ENCODE assay signal across 43 mouse cellular contexts in genomic region chrX:135738730-135739520, GRCm38 (mm10). TPM values are rescaled to one million over a fixed set of nuclear protein-coding genes. Genes with fewer than 3 reads are reported as not detected.
DNase-seq lines count a peak whose midpoint lies in the region; ATAC-seq and TF ChIP-seq lines count a peak whose summit lies in the region.
"Had no signal": no experiment of that assay in that cellular context is flagged by ENCODE, and none has a peak within 500 bp of the region (broad histone marks: within the 10 kb centered on the region; RNA-seq: fewer than 3 reads in every experiment).

No protein-coding gene starts in this region.

- no peak for TF ChIP-seq RAD21 in MEL (IDR thresholded peaks at IDR 0.05; ENCODE audit: low read depth, low read length)

- no peak for TF ChIP-seq EP300 in liver, postnatal 0 days (IDR thresholded peaks at IDR 0.05; ENCODE audit: low read depth)
- TF ChIP-seq EP300 in MEL (IDR thresholded peaks at IDR 0.05; ENCODE audit: low read depth in 1 of 2, low read length in 2 of 2): no peak

- H3K9me3 ChIP-seq in liver, postnatal 0 days (ENCODE audit: low read length): no peaks in the 10 kb centered on the region
- no peaks in the 10 kb centered on the region for H3K9me3 ChIP-seq in MEL (replicated peaks; ENCODE audit: insufficient read depth, low read length)
- H3K9me3 ChIP-seq: hindbrain, embryonic 10.5 days; hindbrain, embryonic 15.5 days; limb, embryonic 12.5 days; neural tube, embryonic 12.5 days; stomach, embryonic 15.5 days had no signal

- no peak overlapping the region for H3K9ac ChIP-seq in liver, adult 2 months (ENCODE audit: low read depth, low read length)
- no peak overlapping the region for H3K9ac ChIP-seq in liver, postnatal 0 days (replicated peaks)
- no peak overlapping the region for H3K9ac ChIP-seq in MEL (ENCODE audit: control insufficient read depth, low read depth, low read length, poor library complexity, severe bottlenecking)
- H3K9ac ChIP-seq: hindbrain, embryonic 15.5 days; limb, embryonic 12.5 days; neural tube, embryonic 12.5 days; stomach, embryonic 15.5 days had no signal

- H3K27me3 ChIP-seq in liver, adult 2 months (ENCODE audit: control insufficient read depth, insufficient read depth, low read length): no peaks in the 10 kb centered on the region
- H3K27me3 ChIP-seq in liver, postnatal 0 days (ENCODE audit: insufficient read depth, low read length): no peaks in the 10 kb centered on the region; the same call in 1 of the 2 replicates
- H3K27me3 ChIP-seq in MEL (ENCODE audit: control insufficient read depth in 1 of 2, insufficient read depth in 2 of 2, low read length in 2 of 2): peaks cover 0 to 1% of the 10 kb centered on the region in 2 experiments; a peak in 2 of 4 replicates
- H3K27me3 ChIP-seq: neural tube, embryonic 12.5 days; stomach, embryonic 15.5 days had no signal

- no peaks in the 10 kb centered on the region for H3K36me3 ChIP-seq in liver, adult 2 months (ENCODE audit: control insufficient read depth, insufficient read depth, low read length)
- no peaks in the 10 kb centered on the region for H3K36me3 ChIP-seq in liver, postnatal 0 days (replicated peaks; ENCODE audit: insufficient read depth, low read length)
- H3K36me3 ChIP-seq in MEL (ENCODE audit: control insufficient read depth in 1 of 2, insufficient read depth in 2 of 2, low read length in 2 of 2): peaks cover 0 to 11% of the 10 kb centered on the region in 2 experiments; a peak in 2 of 4 replicates
- H3K36me3 ChIP-seq: hindbrain, embryonic 10.5 days; hindbrain, embryonic 15.5 days; limb, embryonic 12.5 days; neural tube, embryonic 12.5 days; stomach, embryonic 15.5 days had no signal

- no peak overlapping the region for H3K27ac ChIP-seq in liver, adult 2 months (replicated peaks; ENCODE audit: insufficient read depth, low read depth, low read length)
- H3K27ac ChIP-seq in liver, postnatal 0 days (ENCODE audit: low read depth): no peak overlapping the region
- H3K27ac ChIP-seq in MEL (ENCODE audit: control insufficient read depth, low read depth, low read length): no peak overlapping the region
- H3K27ac ChIP-seq: hindbrain, embryonic 10.5 days; hindbrain, embryonic 15.5 days; kidney, postnatal 0 days; limb, embryonic 12.5 days; neural tube, embryonic 12.5 days; stomach, embryonic 15.5 days had no signal

- peak; percentile 77 for DNase-seq in liver, adult 2 months (ENCODE audit: extremely low read depth, low read depth, low spot score)
- DNase-seq in liver, postnatal 0 days: no peak
- peak; percentile 24 for DNase-seq in A20 (ENCODE audit: low read depth, low spot score)
- DNase-seq in MEL (ENCODE audit: low read depth, low spot score): no peak
- no peak for DNase-seq in adrenal gland, adult (ENCODE audit: inconsistent age in 2 of 2, low spot score in 1 of 2)
- DNase-seq in adrenal gland, postnatal 10 days: no peak
- DNase-seq: adrenal gland, postnatal 36 days; cerebellum, adult 2 months; cerebellum, postnatal 14 days; gastrocnemius, postnatal 10 days; heart, postnatal 14 days; kidney, adult 18-20 months; layer of hippocampus, adult 9-11 months; right cerebral cortex, postnatal 4 days; thymus, postnatal 14 days had no signal

- no peaks in the 10 kb centered on the region for H3K79me2 ChIP-seq in liver, adult 2 months (ENCODE audit: control insufficient read depth, insufficient read depth, low read length)
- H3K79me2 ChIP-seq in MEL (ENCODE audit: control insufficient read depth, insufficient read depth, low read length, poor library complexity): peaks cover 9% of the 10 kb centered on the region

- no peak overlapping the region for H3K4me2 ChIP-seq in liver, postnatal 0 days (ENCODE audit: low read depth, low read length)
- H3K4me2 ChIP-seq: hindbrain, embryonic 15.5 days; limb, embryonic 12.5 days; liver, embryonic 11.5 days; midbrain, embryonic 11.5 days; neural tube, embryonic 12.5 days; stomach, embryonic 15.5 days had no signal

- TF ChIP-seq CTCF in liver, adult 2 months (IDR thresholded peaks at IDR 0.05; ENCODE audit: low read depth, low read length): no peak
- no peak for TF ChIP-seq CTCF in liver, postnatal 0 days (IDR thresholded peaks at IDR 0.05; ENCODE audit: low read depth)
- TF ChIP-seq CTCF in MEL (IDR thresholded peaks at IDR 0.05 in 2 of 3, conservative IDR thresholded peaks at IDR 0.05 in 1 of 3; ENCODE audit: control insufficient read depth in 1 of 3, insufficient read depth in 1 of 3, low read depth in 2 of 3, low read length in 3 of 3, poor library complexity in 1 of 3, severe bottlenecking in 1 of 3): no peak

- H3K4me3 ChIP-seq in liver, adult 2 months (ENCODE audit: insufficient read depth, low read depth, low read length): no peak overlapping the region
- no peak overlapping the region for H3K4me3 ChIP-seq in liver, postnatal 0 days (ENCODE audit: low read depth, low read length)
- no peak overlapping the region for H3K4me3 ChIP-seq in MEL (ENCODE audit: control insufficient read depth in 1 of 2, insufficient read depth in 1 of 2, low read depth in 2 of 2, low read length in 2 of 2)
- H3K4me3 ChIP-seq: erythroblast, embryonic 14.5 days; hindbrain, embryonic 10.5 days; hindbrain, embryonic 15.5 days; limb, embryonic 12.5 days; myocyte; neural tube, embryonic 12.5 days; stomach, embryonic 15.5 days had no signal

- 59% methylated on average over 2 of the region's 2 CpGs for WGBS in liver, adult 2 months
- WGBS in liver, postnatal 0 days (ENCODE audit: insufficient replicate concordance): 59% methylated on average over 2 of the region's 2 CpGs

- H3K4me1 ChIP-seq in liver, adult 2 months (ENCODE audit: control insufficient read depth, insufficient read depth, low read length): peaks cover 5% of the 10 kb centered on the region
- H3K4me1 ChIP-seq in liver, postnatal 0 days (ENCODE audit: insufficient read depth): peaks cover 4% of the 10 kb centered on the region; the same call in 1 of the 2 replicates
- 0 out of 4 replicates have a peak, but pooled peaks cover 0 to 4% of the 10 kb centered on the region in 2 experiments for H3K4me1 ChIP-seq in MEL (ENCODE audit: control insufficient read depth in 1 of 2, insufficient read depth in 2 of 2, low read length in 2 of 2)
- H3K4me1 ChIP-seq: limb, embryonic 12.5 days; neural tube, embryonic 12.5 days; stomach, embryonic 15.5 days had no signal

- no peak for ATAC-seq in liver, postnatal 0 days
- ATAC-seq in neutrophil, adult 5-6 weeks (ENCODE audit: extremely low read depth, insufficient number of reproducible peaks, low FRiP score, poor library complexity, severe bottlenecking): peak; percentile 59
- ATAC-seq: forebrain, embryonic 16.5 days; midbrain, embryonic 16.5 days had no signal

- no peak for TF ChIP-seq POLR2A in liver, adult 2 months (IDR thresholded peaks at IDR 0.05; ENCODE audit: extremely low read depth, insufficient read depth, low read length)
- no peak for TF ChIP-seq POLR2A in MEL (IDR thresholded peaks at IDR 0.05; ENCODE audit: control insufficient read depth in 1 of 2, insufficient read depth in 1 of 2, low read depth in 1 of 2, low read length in 2 of 2, poor library complexity in 1 of 2)

TF ChIP-seq in MEL, 35 proteins besides CTCF, POLR2A, EP300 and RAD21:
- TF ChIP-seq MYC (IDR thresholded peaks at IDR 0.05; ENCODE audit: low read depth, low read length): no peak
- TF ChIP-seq TBP (IDR thresholded peaks at IDR 0.05; ENCODE audit: low read depth, low read length): 0 out of 2 replicates have a peak, but pooled peaks have one; percentile 22

RNA-seq across cellular contexts. Expression of gene Armcx5, which starts 3.6 kb away (rescaled TPM):
- total RNA-seq in liver, adult 2 months (2014; rRNA removed): 2.4 and 3.4 TPM in 2 replicates
- polyA plus RNA-seq in liver, adult 2 months (2012; rRNA removed): 0.32 and 0.37 TPM in 2 replicates
- 2.6 and 2.8 TPM in 2 replicates for polyA plus RNA-seq in liver, postnatal 0 days (2015; fragmentation: Nextera tagmentation; extraction: Ambion mirVana)
- total RNA-seq in MEL (2012; rRNA removed): 8.4 and 8.6 TPM in 2 replicates
- 1 to 10 TPM in 1 of 2 experiments, not detected in 1; 8.6 TPM for polyA plus RNA-seq in MEL (2012; ENCODE audit: insufficient read depth in 1 of 2, insufficient read length in 2 of 2, low read depth in 1 of 2, low replicate concordance in 2 of 2, missing spikeins in 1 of 2)
- 28.2 and 29.0 TPM in 2 replicates for total RNA-seq in neutrophil, adult 5-6 weeks (2017)
- total RNA-seq in adrenal gland, postnatal 10 days (2021): 10 to 100 TPM in 1 of 2 experiments, 1 to 10 TPM in 1; 9.0 to 13.9 TPM

RNA-seq across cellular contexts. Expression of gene Gprasp1, which starts 3.6 kb away (rescaled TPM):
- total RNA-seq in liver, adult 2 months (2014; rRNA removed): 8.8 and 9.5 TPM in 2 replicates
- polyA plus RNA-seq in liver, adult 2 months (2012; rRNA removed): 4.9 and 5.8 TPM in 2 replicates
- 3.2 and 4.1 TPM in 2 replicates for polyA plus RNA-seq in liver, postnatal 0 days (2015; fragmentation: Nextera tagmentation; extraction: Ambion mirVana)
- total RNA-seq in MEL (2012; rRNA removed): 13.3 and 13.8 TPM in 2 replicates
- polyA plus RNA-seq in MEL (2012; ENCODE audit: insufficient read depth in 1 of 2, insufficient read length in 2 of 2, low read depth in 1 of 2, low replicate concordance in 2 of 2, missing spikeins in 1 of 2): 10 to 100 TPM in 1 of 2 experiments, not detected in 1; 25.0 TPM
- 42.1 and 46.6 TPM in 2 replicates for total RNA-seq in neutrophil, adult 5-6 weeks (2017)
- total RNA-seq in adrenal gland, postnatal 10 days (2021): 10 to 100 TPM; 42.7 to 57.9 TPM

RNA-seq across cellular contexts. Expression of gene Tmsb15a, which starts 13.9 kb away (rescaled TPM):
- not detected in 2 replicates for total RNA-seq in liver, adult 2 months (2014; rRNA removed)
- polyA plus RNA-seq in liver, adult 2 months (2012; rRNA removed): not detected in 2 replicates
- polyA plus RNA-seq in liver, postnatal 0 days (2015; fragmentation: Nextera tagmentation; extraction: Ambion mirVana): not detected in 2 replicates
- not detected in 2 replicates for total RNA-seq in MEL (2012; rRNA removed)
- not detected for polyA plus RNA-seq in MEL (2012; ENCODE audit: insufficient read depth in 1 of 2, insufficient read length in 2 of 2, low read depth in 1 of 2, low replicate concordance in 2 of 2, missing spikeins in 1 of 2)
- total RNA-seq in neutrophil, adult 5-6 weeks (2017): not detected in 2 replicates
- not detected for total RNA-seq in adrenal gland, postnatal 10 days (2021)
- total RNA-seq: adrenal gland, adult 18-20 months; adrenal gland, postnatal 36 days; gastrocnemius, postnatal 10 days; heart, adult 8-10 months; heart, postnatal 14 days; left cerebral cortex, postnatal 10 days; megakaryocyte progenitor cell, adult 5-6 weeks had no signal
- polyA plus RNA-seq: brain, embryonic 14.5 days; C2C12; cerebellum, adult 2 months; cortical plate, adult 2 months; erythroblast, embryonic 14.5 days; forebrain, embryonic 11.5 days; forebrain, embryonic 16.5 days; gonadal fat pad, adult 2 months; heart, embryonic 14.5 days; hindbrain, embryonic 10.5 days; hindbrain, embryonic 15.5 days; kidney, postnatal 0 days; limb, embryonic 12.5 days; liver, embryonic 11.5 days; liver, embryonic 16.5 days; lung, embryonic 16.5 days; midbrain, embryonic 11.5 days; midbrain, embryonic 16.5 days; neural tube, embryonic 12.5 days; stomach, embryonic 15.5 days; urinary bladder, adult 2 months had no signal

RNA-seq across cellular contexts. Expression of gene Tcp11x2, which starts 45.3 kb away (rescaled TPM):
- not detected in 2 replicates for total RNA-seq in liver, adult 2 months (2014; rRNA removed)
- polyA plus RNA-seq in liver, adult 2 months (2012; rRNA removed): not detected in 2 replicates
- not detected in 2 replicates for polyA plus RNA-seq in liver, postnatal 0 days (2015; fragmentation: Nextera tagmentation; extraction: Ambion mirVana)
- total RNA-seq in MEL (2012; rRNA removed): not detected in 2 replicates
- polyA plus RNA-seq in MEL (2012; ENCODE audit: insufficient read depth in 1 of 2, insufficient read length in 2 of 2, low read depth in 1 of 2, low replicate concordance in 2 of 2, missing spikeins in 1 of 2): under 1 TPM in 1 of 2 experiments, not detected in 1; 0.04 TPM
- not detected in 2 replicates for total RNA-seq in neutrophil, adult 5-6 weeks (2017)
- total RNA-seq in adrenal gland, postnatal 10 days (2021): not detected
- total RNA-seq: adrenal gland, adult 18-20 months; adrenal gland, postnatal 36 days; gastrocnemius, postnatal 10 days; heart, postnatal 14 days; left cerebral cortex, postnatal 10 days; megakaryocyte progenitor cell, adult 5-6 weeks had no signal
- polyA plus RNA-seq: brain, embryonic 14.5 days; C2C12; cerebellum, adult 2 months; cortical plate, adult 2 months; embryonic facial prominence, embryonic 14.5 days; erythroblast, embryonic 14.5 days; forebrain, embryonic 11.5 days; forebrain, embryonic 16.5 days; heart, embryonic 14.5 days; hindbrain, embryonic 10.5 days; hindbrain, embryonic 15.5 days; intestine, embryonic 14.5 days; limb, embryonic 12.5 days; liver, embryonic 11.5 days; liver, embryonic 16.5 days; lung, embryonic 16.5 days; midbrain, embryonic 11.5 days; midbrain, embryonic 16.5 days; neural tube, embryonic 12.5 days; stomach, embryonic 15.5 days; urinary bladder, adult 2 months had no signal

RNA-seq across cellular contexts. Expression of gene Bhlhb9, which starts 58.5 kb away (rescaled TPM):
- 2.7 and 4.1 TPM in 2 replicates for total RNA-seq in liver, adult 2 months (2014; rRNA removed)
- 0.41 and 1.5 TPM in 2 replicates for polyA plus RNA-seq in liver, adult 2 months (2012; rRNA removed)
- polyA plus RNA-seq in liver, postnatal 0 days (2015; fragmentation: Nextera tagmentation; extraction: Ambion mirVana): 18.8 and 19.3 TPM in 2 replicates
- not detected in 2 replicates for total RNA-seq in MEL (2012; rRNA removed)
- polyA plus RNA-seq in MEL (2012; ENCODE audit: insufficient read depth in 1 of 2, insufficient read length in 2 of 2, low read depth in 1 of 2, low replicate concordance in 2 of 2, missing spikeins in 1 of 2): under 1 TPM in 1 of 2 experiments, not detected in 1; 0.01 TPM
- 6.5 and 8.0 TPM in 2 replicates for total RNA-seq in neutrophil, adult 5-6 weeks (2017)
- 10 to 100 TPM; 25.1 to 33.5 TPM for total RNA-seq in adrenal gland, postnatal 10 days (2021)

Comparison
In these comparisons a context has a peak if more than half of its experiments do, and no peak if none do; other contexts are left out.
1. DNase-seq: peak in liver, adult 2 months (single experiment) and A20 (single experiment); none in liver, postnatal 0 days (single experiment), MEL (single experiment), adrenal gland, adult (0 of 2) and adrenal gland, postnatal 10 days (single experiment).